ENCODE assay signal across 8 mouse cellular contexts in the genomic region with DNA sequence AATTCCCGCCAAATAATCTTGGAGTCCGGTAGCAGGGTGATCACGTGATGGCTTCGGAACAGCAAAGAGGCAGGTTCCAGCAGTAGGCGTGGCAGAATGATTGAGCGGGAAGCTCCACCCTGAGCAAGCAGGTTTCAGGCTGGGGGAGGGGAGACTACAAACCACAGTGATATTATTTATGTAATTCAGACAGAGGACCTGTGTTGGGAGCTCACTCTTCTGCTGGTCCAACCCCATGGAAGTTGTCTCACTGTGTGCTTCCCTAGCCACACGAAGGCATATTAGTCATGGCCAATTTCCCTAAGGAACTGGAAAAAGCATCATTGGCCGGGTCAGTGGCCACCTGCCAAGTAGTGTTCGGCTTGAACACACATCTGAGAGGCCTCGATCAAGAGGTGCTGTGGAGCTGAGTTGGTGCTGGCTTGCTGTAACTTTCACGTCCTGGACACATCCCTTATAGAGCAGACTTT. TPM values are rescaled to one million over a fixed set of nuclear protein-coding genes. Genes with fewer than 3 reads are reported as not detected.
DNase-seq lines count a peak whose midpoint lies in the region; ATAC-seq lines count a peak whose summit lies in the region.

No protein-coding gene starts in this region.

- no peak overlapping the region for H3K4me3 ChIP-seq in midbrain, embryonic 16.5 days (ENCODE audit: low read depth, low read length)

- peak; percentile 60 for DNase-seq in 3134 (ENCODE audit: extremely low read depth, insufficient read length, low spot score)
- peak; percentile 4 for DNase-seq in Muller cell, postnatal 12 days (ENCODE audit: inconsistent ontology term)
- peak; percentile 89 to 92 for DNase-seq in kidney, postnatal 36 days
- peak; percentile 15 to 21 for DNase-seq in spleen, postnatal 14 days (ENCODE audit: low spot score in 2 of 2)
- no peak for DNase-seq in cerebellum, adult 11-12 months
- no peak for DNase-seq in cerebellum, adult 9-11 months

- WGBS in midbrain, embryonic 16.5 days: 57% methylated on average over 11 of the region's 11 CpGs

- H3K4me1 ChIP-seq in midbrain, embryonic 16.5 days (ENCODE audit: control insufficient read depth, insufficient read depth, low read length): peaks cover 13% of the 10 kb centered on the region; the same call in 1 of the 2 replicates

- no peak overlapping the region for H3K27ac ChIP-seq in midbrain, embryonic 16.5 days (ENCODE audit: low read length)

- H3K9ac ChIP-seq in midbrain, embryonic 16.5 days (ENCODE audit: low read depth, low read length): no peak overlapping the region

- no peak overlapping the region for H3K4me2 ChIP-seq in midbrain, embryonic 16.5 days (ENCODE audit: low read length)

- no peaks in the 10 kb centered on the region for H3K27me3 ChIP-seq in midbrain, embryonic 16.5 days (ENCODE audit: control insufficient read depth, insufficient read depth, low read depth, low read length)

- peak; percentile 47 for ATAC-seq in granulocyte monocyte progenitor cell, adult 5-6 weeks (replicated peaks; ENCODE audit: poor library complexity, severe bottlenecking)
- no peak for ATAC-seq in midbrain, embryonic 16.5 days

- H3K36me3 ChIP-seq in midbrain, embryonic 16.5 days (ENCODE audit: control insufficient read depth, insufficient read depth, low read length): no peaks in the 10 kb centered on the region

- no peaks in the 10 kb centered on the region for H3K9me3 ChIP-seq in midbrain, embryonic 16.5 days (replicated peaks; ENCODE audit: control insufficient read depth, low read length, poor library complexity, severe bottlenecking)

RNA-seq across cellular contexts. Expression of a gene that starts 36.5 kb away (rescaled TPM):
- total RNA-seq in granulocyte monocyte progenitor cell, adult 5-6 weeks (2014; fragmentation: Nextera tagmentation): 5.0 and 6.3 TPM in 2 replicates
- 4.3 and 8.8 TPM in 2 replicates for total RNA-seq in granulocyte monocyte progenitor cell, adult 5-6 weeks (2017)
- 0.10 and 0.14 TPM in 2 replicates for polyA plus RNA-seq in midbrain, embryonic 16.5 days (2015; fragmentation: Nextera tagmentation; extraction: Ambion mirVana)

Comparison
In these comparisons a context has a peak if more than half of its experiments do, and no peak if none do; other contexts are left out.
1. DNase-seq: peak in 3134 (single experiment), Muller cell, postnatal 12 days (single experiment), kidney, postnatal 36 days (2 of 2) and spleen, postnatal 14 days (2 of 2); none in cerebellum, adult 11-12 months (single experiment) and cerebellum, adult 9-11 months (single experiment).